Comparison of ENCODE assay signal across 8 mouse cellular contexts in genomic region chr8:118870711-118871110, GRCm38 (mm10).
"Had no signal": no experiment of that assay in that cellular context is flagged by ENCODE, and none has a peak within 500 bp of the region (broad histone marks: within the 10 kb centered on the region; RNA-seq: fewer than 3 reads in every experiment).

No protein-coding gene starts in this region.

- DNase-seq: liver, postnatal 0 days; lung, adult 2 months; lung, postnatal 14 days; lung, postnatal 36 days; right cerebral cortex, postnatal 14 days; thymus, adult 2 months; thymus, postnatal 25 days; thymus, postnatal 4 days had no signal
